Mouse (Mus musculus) stomach, postnatal 0 days (tissue): ENCODE measurements at regions not wholly inside any gene's neighbourhood (a gene's known extent, or its start where the extent isn't known, plus 50 kb on each side); places are given as distances from the start of the nearest gene placed in this dataset.

Experiments used
- CTCF ChIP-seq: IDR thresholded peaks from 2 replicates; pipeline ENCODE4 v1.5.1; 2016; ENCODE audit warnings: antibody characterized with exemption, low read depth, mild to moderate bottlenecking, moderate library complexity
- EP300 ChIP-seq: optimal IDR thresholded peaks from 2 replicates; pipeline ENCODE3; 2016; ENCODE audit warnings: antibody characterized with exemption

GRCm38 (mm10) chr5:85896452-85896851 lies 168.9 kb downstream of the Cenpc1 start:
- no peak for TF ChIP-seq CTCF
- TF ChIP-seq EP300 = no peak
